ENCODE assay signal across 10 mouse cellular contexts in genomic region chr11:97626850-97627249, GRCm38 (mm10). TPM values are rescaled to one million over a fixed set of nuclear protein-coding genes. Genes with fewer than 3 reads are reported as not detected.
DNase-seq lines count a peak whose midpoint lies in the region; ATAC-seq lines count a peak whose summit lies in the region.
"Had no signal": no experiment of that assay in that cellular context is flagged by ENCODE, and none has a peak within 500 bp of the region (broad histone marks: within the 10 kb centered on the region; RNA-seq: fewer than 3 reads in every experiment).

No protein-coding gene starts in this region.

- no peaks in the 10 kb centered on the region for H3K9me3 ChIP-seq in heart, embryonic 10.5 days
- H3K9me3 ChIP-seq: stomach, embryonic 15.5 days had no signal

- no peak for ATAC-seq in cerebellum, adult (ENCODE audit: insufficient number of reproducible peaks, low FRiP score, low TSS enrichment)

- H3K4me3 ChIP-seq in heart, embryonic 10.5 days: peak overlapping the region; percentile 81
- H3K4me3 ChIP-seq: stomach, embryonic 15.5 days had no signal

- WGBS in heart, embryonic 10.5 days: 8% methylated on average over 10 of the region's 10 CpGs

- DNase-seq in heart, embryonic 10.5 days (ENCODE audit: low spot score): no peak
- DNase-seq in heart, adult 18-20 months: no peak
- DNase-seq in retina, postnatal 1 day: peak; percentile 32
- DNase-seq in retina, embryonic 14.5 days (ENCODE audit: low spot score): no peak
- DNase-seq in kidney, postnatal 14 days: peak; percentile 17
- DNase-seq in gastrocnemius, postnatal 10 days: no peak
- no peak for DNase-seq in adipocyte (ENCODE audit: low spot score)
- DNase-seq: cerebellum, adult 11-12 months had no signal

- H3K36me3 ChIP-seq in heart, embryonic 10.5 days: no peaks in the 10 kb centered on the region
- H3K36me3 ChIP-seq: stomach, embryonic 15.5 days had no signal

- no peak overlapping the region for H3K27ac ChIP-seq in heart, embryonic 10.5 days
- H3K27ac ChIP-seq: stomach, embryonic 15.5 days had no signal

- H3K27me3 ChIP-seq in heart, embryonic 10.5 days (ENCODE audit: insufficient read depth, poor library complexity, severe bottlenecking): peaks cover 85% of the 10 kb centered on the region

- peaks cover 37% of the 10 kb centered on the region for H3K4me1 ChIP-seq in heart, embryonic 10.5 days

RNA-seq across cellular contexts. Expression of gene Epop, which starts 2.7 kb away (rescaled TPM):
- polyA plus RNA-seq in heart, embryonic 10.5 days (2016; fragmentation: Nextera tagmentation; extraction: Ambion mirVana): 1.9 and 8.5 TPM in 2 replicates
- total RNA-seq in heart, adult 18-20 months (2021): 1 to 10 TPM in 1 of 2 experiments, under 1 TPM in 1; 0.84 to 1.1 TPM
- total RNA-seq in gastrocnemius, postnatal 10 days (2021): under 1 TPM; 0.59 to 0.68 TPM

RNA-seq across cellular contexts. Expression of gene Mllt6, which starts 36.4 kb away (rescaled TPM):
- polyA plus RNA-seq in heart, embryonic 10.5 days (2016; fragmentation: Nextera tagmentation; extraction: Ambion mirVana): 1.7 and 2.2 TPM in 2 replicates
- total RNA-seq in heart, adult 18-20 months (2021): 10 to 100 TPM; 59.5 to 60.0 TPM
- total RNA-seq in gastrocnemius, postnatal 10 days (2021): 10 to 100 TPM; 32.2 to 32.4 TPM

RNA-seq across cellular contexts. Expression of gene Srcin1, which starts 50.9 kb away (rescaled TPM):
- polyA plus RNA-seq in heart, embryonic 10.5 days (2016; fragmentation: Nextera tagmentation; extraction: Ambion mirVana): 0.05 and 0.14 TPM in 2 replicates
- total RNA-seq in heart, adult 18-20 months (2021): under 1 TPM; 0.18 to 0.25 TPM
- 1 to 10 TPM; 1.1 to 1.4 TPM for total RNA-seq in gastrocnemius, postnatal 10 days (2021)

RNA-seq across cellular contexts. Expression of gene Cisd3, which starts 58.8 kb away (rescaled TPM):
- 49.8 and 52.8 TPM in 2 replicates for polyA plus RNA-seq in heart, embryonic 10.5 days (2016; fragmentation: Nextera tagmentation; extraction: Ambion mirVana)
- 100 to 1,000 TPM; 134 to 145 TPM for total RNA-seq in heart, adult 18-20 months (2021)
- total RNA-seq in gastrocnemius, postnatal 10 days (2021): 10 to 100 TPM; 84.5 to 99.4 TPM

Comparison
In these comparisons a context has a peak if more than half of its experiments do, and no peak if none do; other contexts are left out.
1. DNase-seq: peak in retina, postnatal 1 day (single experiment) and kidney, postnatal 14 days (single experiment); none in heart, embryonic 10.5 days (single experiment), heart, adult 18-20 months (0 of 2), retina, embryonic 14.5 days (single experiment), gastrocnemius, postnatal 10 days (single experiment) and adipocyte (single experiment).